Mouse (Mus musculus): ENCODE measurements around the gene Trpm3.

Trpm3 gene

GRCm38 (mm10) chr19:22922871-22923670 is 784.2 kb downstream of the Trpm3 start:
- DNase-seq (ENCODE audit: low spot score in 2 of 2), result no peak

GRCm38 (mm10) chr19:22925284-22925683 is 786.4 kb downstream of the Trpm3 start:
- no peak for DNase-seq (ENCODE audit: low spot score in 2 of 2)

GRCm38 (mm10) chr19:22926753-22927152 is 787.9 kb downstream of the Trpm3 start:
- no peak for DNase-seq (ENCODE audit: low spot score in 2 of 2)

GRCm38 (mm10) chr19:22928366-22928765 is 789.5 kb downstream of the Trpm3 start:
- no peak for DNase-seq (ENCODE audit: low spot score in 2 of 2)

GRCm38 (mm10) chr19:22929768-22930167 is 790.9 kb downstream of the Trpm3 start:
- DNase-seq (ENCODE audit: low spot score in 2 of 2), result no peak

GRCm38 (mm10) chr19:22930368-22930834 is 791.6 kb downstream of the Trpm3 start:
- DNase-seq (ENCODE audit: low spot score in 2 of 2), result no peak

GRCm38 (mm10) chr19:22931006-22931405 is 792.2 kb downstream of the Trpm3 start:
- no peak for DNase-seq (ENCODE audit: low spot score in 2 of 2)

- no peak for DNase-seq (ENCODE audit: low spot score in 2 of 2)
Measured at GRCm38 (mm10) chr19:22935067-22935466, 796.2 kb downstream of the Trpm3 start.

GRCm38 (mm10) chr19:22938848-22939724 is 800.2 kb downstream of the Trpm3 start:
- DNase-seq (ENCODE audit: low spot score in 2 of 2), result no peak

- no peak for DNase-seq (ENCODE audit: low spot score in 2 of 2)
Measured at GRCm38 (mm10) chr19:22939836-22940235, 801.0 kb downstream of the Trpm3 start.

- DNase-seq (ENCODE audit: low spot score in 2 of 2), result no peak
Measured at GRCm38 (mm10) chr19:22940487-22940886, 801.6 kb downstream of the Trpm3 start.

- DNase-seq (ENCODE audit: low spot score in 2 of 2), result no peak
Measured at GRCm38 (mm10) chr19:22940956-22941355, 802.1 kb downstream of the Trpm3 start.

GRCm38 (mm10) chr19:22952480-22952879 is 813.6 kb downstream of the Trpm3 start:
- DNase-seq (ENCODE audit: low spot score in 2 of 2), result no peak

- DNase-seq (ENCODE audit: low spot score in 2 of 2), result no peak
Measured at GRCm38 (mm10) chr19:22953191-22953590, 814.3 kb downstream of the Trpm3 start.

- no peak for DNase-seq (ENCODE audit: low spot score in 2 of 2)
Measured at GRCm38 (mm10) chr19:22958414-22958813, 819.6 kb downstream of the Trpm3 start.

- no peak for DNase-seq (ENCODE audit: low spot score in 2 of 2)
Measured at GRCm38 (mm10) chr19:22960450-22961265, 821.8 kb downstream of the Trpm3 start.

GRCm38 (mm10) chr19:22962001-22962708 is 823.3 kb downstream of the Trpm3 start:
- DNase-seq (ENCODE audit: low spot score in 2 of 2), result no peak

GRCm38 (mm10) chr19:22962731-22963130 is 823.9 kb downstream of the Trpm3 start:
- DNase-seq (ENCODE audit: low spot score in 2 of 2), result no peak

GRCm38 (mm10) chr19:22963726-22964398 is 825.0 kb downstream of the Trpm3 start:
- no peak for DNase-seq (ENCODE audit: low spot score in 2 of 2)

- no peak for DNase-seq (ENCODE audit: low spot score in 2 of 2)
Measured at GRCm38 (mm10) chr19:22965470-22965869, 826.6 kb downstream of the Trpm3 start.

- DNase-seq (ENCODE audit: low spot score in 2 of 2), result no peak
Measured at GRCm38 (mm10) chr19:22973294-22973693, 834.4 kb downstream of the Trpm3 start.

Data from spleen, postnatal 14 days (tissue).